Mouse (Mus musculus): ENCODE data around the gene Tsc22d3. TPM values are rescaled to one million over a fixed set of nuclear protein-coding genes. Genes with fewer than 3 reads are reported as not detected.
"Not testable (repeated sequence)": the region's sequence is repeated elsewhere in the genome, so short reads cannot be mapped to it uniquely, and the experiment has no call there.

Tsc22d3 gene
- polyA plus RNA-seq, 1 experiment from 2014 or later = 108 TPM

- H3K4me1 ChIP-seq (ENCODE audit: control insufficient read depth, insufficient read depth, low read length) = no peaks in the 10 kb centered on the region
- no peak overlapping the region for H3K27ac ChIP-seq (replicated peaks; ENCODE audit: low read depth, low read length)
- 45% methylated on average over 15 of the region's 15 CpGs for WGBS
- DNase-seq (ENCODE audit: low spot score) (peak; percentile 69), ATAC-seq (ENCODE audit: low read depth) (peak; percentile 68; the same call in 1 of the 2 replicates)
- no peak overlapping the region for H3K4me2 ChIP-seq (ENCODE audit: low read depth, low read length)
- no peaks in the 10 kb centered on the region for H3K9me3 ChIP-seq (ENCODE audit: control insufficient read depth, low read length)
- no peak overlapping the region for H3K9ac ChIP-seq (ENCODE audit: low read depth, low read length)
- H3K27me3 ChIP-seq (replicated peaks; ENCODE audit: control insufficient read depth, insufficient read depth, low read length) = peaks cover 14% of the 10 kb centered on the region
- no peaks in the 10 kb centered on the region for H3K36me3 ChIP-seq (ENCODE audit: control insufficient read depth, insufficient read depth, low read length)
- H3K4me3 ChIP-seq (ENCODE audit: low read depth, low read length) = no peak overlapping the region
These were observed 94.8 kb downstream of the Tsc22d3 start for GRCm38 (mm10) chrX:140505497-140506238.

GRCm38 (mm10) chrX:140503905-140504304 is 96.6 kb downstream of the Tsc22d3 start:
- Histone ChIP-seq H3K4me2 (ENCODE audit: low read depth, low read length) (no peak overlapping the region), H3K9ac (ENCODE audit: low read depth, low read length) (no peak overlapping the region), H3K4me3 (ENCODE audit: low read depth, low read length) (no peak overlapping the region), H3K36me3 (ENCODE audit: control insufficient read depth, insufficient read depth, low read length) (no peaks in the 10 kb centered on the region), H3K27me3 (replicated peaks; ENCODE audit: control insufficient read depth, insufficient read depth, low read length) (peaks cover 13% of the 10 kb centered on the region), H3K9me3 (ENCODE audit: control insufficient read depth, low read length) (no peaks in the 10 kb centered on the region), H3K27ac (replicated peaks; ENCODE audit: low read depth, low read length) (no peak overlapping the region), H3K4me1 (ENCODE audit: control insufficient read depth, insufficient read depth, low read length) (no peaks in the 10 kb centered on the region)
- WGBS = 23% methylated on average over 7 of the region's 7 CpGs
- peak; percentile 67; the same call in 1 of the 2 replicates for ATAC-seq (ENCODE audit: low read depth)
- peak; percentile 77 for DNase-seq (ENCODE audit: low spot score)

- Histone ChIP-seq H3K9ac (ENCODE audit: low read depth, low read length) (no peak overlapping the region), H3K4me2 (ENCODE audit: low read depth, low read length) (no peak overlapping the region), H3K27me3 (replicated peaks; ENCODE audit: control insufficient read depth, insufficient read depth, low read length) (peaks cover 8% of the 10 kb centered on the region; the same call in 1 of the 2 replicates), H3K4me1 (ENCODE audit: control insufficient read depth, insufficient read depth, low read length) (no peaks in the 10 kb centered on the region), H3K27ac (replicated peaks; ENCODE audit: low read depth, low read length) (no peak overlapping the region), H3K4me3 (ENCODE audit: low read depth, low read length) (no peak overlapping the region), H3K36me3 (ENCODE audit: control insufficient read depth, insufficient read depth, low read length) (no peaks in the 10 kb centered on the region), H3K9me3 (ENCODE audit: control insufficient read depth, low read length) (no peaks in the 10 kb centered on the region)
- whole genome bisulfite sequencing = 63% methylated on average over 9 of the region's 9 CpGs
- ATAC-seq (ENCODE audit: low read depth) (no peak), DNase-seq (ENCODE audit: low spot score) (no peak)
These were observed 98.8 kb downstream of the Tsc22d3 start for GRCm38 (mm10) chrX:140501401-140502301.

- H3K9ac ChIP-seq (ENCODE audit: low read depth, low read length) = no peak overlapping the region
- 78% methylated on average over 5 of the region's 5 CpGs for WGBS
- H3K27me3 ChIP-seq (replicated peaks; ENCODE audit: control insufficient read depth, insufficient read depth, low read length) = peaks cover 13% of the 10 kb centered on the region
- no peaks in the 10 kb centered on the region for H3K9me3 ChIP-seq (ENCODE audit: control insufficient read depth, low read length)
- no peak overlapping the region for H3K4me2 ChIP-seq (ENCODE audit: low read depth, low read length)
- H3K27ac ChIP-seq (replicated peaks; ENCODE audit: low read depth, low read length) = no peak overlapping the region
- no peak overlapping the region for H3K4me3 ChIP-seq (ENCODE audit: low read depth, low read length)
- no peaks in the 10 kb centered on the region for H3K4me1 ChIP-seq (ENCODE audit: control insufficient read depth, insufficient read depth, low read length)
- H3K36me3 ChIP-seq (ENCODE audit: control insufficient read depth, insufficient read depth, low read length) = no peaks in the 10 kb centered on the region
- no peak for DNase-seq (ENCODE audit: low spot score)
- no peak for ATAC-seq (ENCODE audit: low read depth)
These were observed 100.2 kb downstream of the Tsc22d3 start for GRCm38 (mm10) chrX:140500306-140500705.

GRCm38 (mm10) chrX:140498431-140498830 is 102.0 kb downstream of the Tsc22d3 start:
- not testable (repeated sequence) for H3K9me3 ChIP-seq (ENCODE audit: control insufficient read depth, low read length); ATAC-seq (ENCODE audit: low read depth); H3K36me3 ChIP-seq (ENCODE audit: control insufficient read depth, insufficient read depth, low read length); H3K4me1 ChIP-seq (ENCODE audit: control insufficient read depth, insufficient read depth, low read length); H3K4me2 ChIP-seq (ENCODE audit: low read depth, low read length); DNase-seq (ENCODE audit: low spot score); H3K4me3 ChIP-seq (ENCODE audit: low read depth, low read length); H3K27ac ChIP-seq (replicated peaks; ENCODE audit: low read depth, low read length); H3K9ac ChIP-seq (ENCODE audit: low read depth, low read length)
- WGBS = 54% methylated on average over 4 of the region's 4 CpGs
- H3K27me3 ChIP-seq (replicated peaks; ENCODE audit: control insufficient read depth, insufficient read depth, low read length) = peaks cover 18% of the 10 kb centered on the region

GRCm38 (mm10) chrX:140494170-140494569 is 106.3 kb downstream of the Tsc22d3 start:
- Histone ChIP-seq H3K36me3 (ENCODE audit: control insufficient read depth, insufficient read depth, low read length) (no peaks in the 10 kb centered on the region), H3K4me1 (ENCODE audit: control insufficient read depth, insufficient read depth, low read length) (no peaks in the 10 kb centered on the region), H3K27ac (replicated peaks; ENCODE audit: low read depth, low read length) (no peak overlapping the region), H3K27me3 (replicated peaks; ENCODE audit: control insufficient read depth, insufficient read depth, low read length) (peaks cover 23% of the 10 kb centered on the region; the same call in 1 of the 2 replicates), H3K9me3 (ENCODE audit: control insufficient read depth, low read length) (no peaks in the 10 kb centered on the region), H3K4me2 (ENCODE audit: low read depth, low read length) (no peak overlapping the region), H3K4me3 (ENCODE audit: low read depth, low read length) (no peak overlapping the region), H3K9ac (ENCODE audit: low read depth, low read length) (no peak overlapping the region)
- ATAC-seq (ENCODE audit: low read depth) (no peak), DNase-seq (ENCODE audit: low spot score) (no peak)
- WGBS = 79% methylated on average over 6 of the region's 6 CpGs

GRCm38 (mm10) chrX:140493527-140494029 is 106.9 kb downstream of the Tsc22d3 start:
- peaks cover 23% of the 10 kb centered on the region for H3K27me3 ChIP-seq (replicated peaks; ENCODE audit: control insufficient read depth, insufficient read depth, low read length)
- 68% methylated on average over 7 of the region's 7 CpGs for WGBS
- H3K27ac ChIP-seq (replicated peaks; ENCODE audit: low read depth, low read length) = no peak overlapping the region
- no peak for DNase-seq (ENCODE audit: low spot score)
- H3K9ac ChIP-seq (ENCODE audit: low read depth, low read length) = no peak overlapping the region
- H3K4me1 ChIP-seq (ENCODE audit: control insufficient read depth, insufficient read depth, low read length) = no peaks in the 10 kb centered on the region
- H3K36me3 ChIP-seq (ENCODE audit: control insufficient read depth, insufficient read depth, low read length) = no peaks in the 10 kb centered on the region
- ATAC-seq (ENCODE audit: low read depth) = no peak
- no peaks in the 10 kb centered on the region for H3K9me3 ChIP-seq (ENCODE audit: control insufficient read depth, low read length)
- no peak overlapping the region for H3K4me2 ChIP-seq (ENCODE audit: low read depth, low read length)
- H3K4me3 ChIP-seq (ENCODE audit: low read depth, low read length) = no peak overlapping the region

- Histone ChIP-seq H3K27me3 (replicated peaks; ENCODE audit: control insufficient read depth, insufficient read depth, low read length) (peaks cover 23% of the 10 kb centered on the region), H3K9ac (ENCODE audit: low read depth, low read length) (no peak overlapping the region), H3K9me3 (ENCODE audit: control insufficient read depth, low read length) (no peaks in the 10 kb centered on the region), H3K4me1 (ENCODE audit: control insufficient read depth, insufficient read depth, low read length) (no peaks in the 10 kb centered on the region), H3K4me2 (ENCODE audit: low read depth, low read length) (no peak overlapping the region), H3K4me3 (ENCODE audit: low read depth, low read length) (no peak overlapping the region), H3K36me3 (ENCODE audit: control insufficient read depth, insufficient read depth, low read length) (no peaks in the 10 kb centered on the region), H3K27ac (replicated peaks; ENCODE audit: low read depth, low read length) (no peak overlapping the region)
- ATAC-seq (ENCODE audit: low read depth) (no peak), DNase-seq (ENCODE audit: low spot score) (peak; percentile 65)
- WGBS = 59% methylated on average over 10 of the region's 10 CpGs
These were observed 108.4 kb downstream of the Tsc22d3 start for GRCm38 (mm10) chrX:140491884-140492571.
